Mouse (Mus musculus): ENCODE measurements around the gene Naif1.

DNA sequence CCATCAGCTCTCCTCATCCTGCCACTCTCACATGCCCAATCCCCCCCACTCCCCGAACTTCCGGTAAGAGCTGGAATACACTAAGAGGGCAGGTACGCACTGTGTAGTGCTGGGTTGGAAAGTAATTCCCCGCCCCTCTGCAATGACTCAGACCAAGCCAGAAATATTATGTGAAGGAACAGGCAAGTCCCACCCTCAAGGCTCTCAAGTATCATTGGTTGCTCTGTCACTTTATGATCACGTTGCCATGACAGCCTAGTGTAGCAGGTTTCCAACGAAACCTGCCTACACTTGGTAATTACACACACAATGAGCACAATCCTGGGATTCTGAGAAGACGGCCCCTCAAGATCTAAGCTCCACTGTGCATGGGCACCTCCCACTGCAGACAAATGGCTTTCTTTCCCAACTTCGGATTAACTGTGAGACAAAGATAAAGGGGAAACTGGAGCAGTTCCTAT lies 22.0 kb upstream of the Naif1 start:
- no peak for TF ChIP-seq CTCF (IDR thresholded peaks at IDR 0.05; ENCODE audit: extremely low read depth, insufficient read length, insufficient replicate concordance, low read depth, low read length)
- no peak for TF ChIP-seq POLR2A (IDR thresholded peaks at IDR 0.05; ENCODE audit: low read depth, low read length)

Data from small intestine, adult 2 months (tissue).